Mouse (Mus musculus): Measurements from ENCODE around the gene 1700001C19Rik.

Gene 1700001C19Rik

DNA sequence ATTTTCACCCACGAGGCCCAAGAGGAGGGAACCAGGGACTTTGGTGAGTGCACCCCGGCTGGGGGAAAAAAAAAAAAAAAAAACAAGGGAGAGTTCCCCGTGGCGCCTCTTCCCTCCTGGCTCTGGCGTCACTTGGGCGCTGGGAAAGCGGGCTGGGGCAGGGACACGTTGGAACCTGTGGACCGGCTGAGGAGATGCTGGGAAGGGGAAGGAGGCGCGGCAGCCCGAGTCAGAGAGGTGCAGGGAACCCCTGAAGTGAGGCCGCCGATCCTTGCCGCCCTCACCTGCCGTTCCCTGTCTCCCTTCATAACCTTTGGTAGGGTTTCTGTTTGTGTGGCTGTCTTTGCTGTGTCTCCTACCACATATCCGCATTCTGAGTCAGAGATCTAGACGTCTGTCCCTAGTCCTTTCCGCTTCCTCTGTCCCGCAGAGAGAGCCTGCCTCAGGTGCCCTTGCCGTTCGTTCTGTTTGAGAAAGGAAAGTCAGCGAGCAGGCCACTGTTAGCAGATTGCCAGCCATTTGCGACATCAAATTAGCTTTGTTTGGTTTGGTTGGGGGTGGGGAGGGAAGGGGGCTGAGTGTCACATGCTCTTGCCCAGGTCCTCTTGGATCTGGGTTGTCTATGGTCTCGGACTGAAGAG is at the start of gene 1700001C19Rik:
1700001C19Rik (minus strand) TSS at position 470 of the 641 bp plus-strand sequence.
- in situ Hi-C loops (cut with MboI, MseI) = no loop called here

DNA sequence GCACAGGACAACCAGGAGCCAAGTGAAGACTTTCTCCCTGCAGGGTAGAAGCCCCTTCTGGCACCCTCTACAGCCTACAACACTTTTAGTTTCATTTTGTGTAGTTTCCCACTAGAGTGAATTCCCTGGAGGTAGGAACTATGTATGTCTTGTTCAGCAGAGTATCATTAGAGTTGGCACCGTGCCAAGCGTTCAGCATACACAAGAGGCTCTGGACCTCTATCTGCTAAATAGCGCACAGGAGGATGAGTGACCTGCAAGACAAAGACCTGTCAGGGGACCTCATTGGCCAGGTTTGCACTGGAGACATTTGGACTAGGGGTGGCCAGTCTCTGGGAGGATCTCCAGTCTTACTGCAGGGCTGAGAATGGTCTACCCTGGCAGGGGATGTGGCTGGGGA is 48.6 kb upstream of the 1700001C19Rik start:
- in situ Hi-C loops (cut with MboI, MseI) = no loop called here

DNA sequence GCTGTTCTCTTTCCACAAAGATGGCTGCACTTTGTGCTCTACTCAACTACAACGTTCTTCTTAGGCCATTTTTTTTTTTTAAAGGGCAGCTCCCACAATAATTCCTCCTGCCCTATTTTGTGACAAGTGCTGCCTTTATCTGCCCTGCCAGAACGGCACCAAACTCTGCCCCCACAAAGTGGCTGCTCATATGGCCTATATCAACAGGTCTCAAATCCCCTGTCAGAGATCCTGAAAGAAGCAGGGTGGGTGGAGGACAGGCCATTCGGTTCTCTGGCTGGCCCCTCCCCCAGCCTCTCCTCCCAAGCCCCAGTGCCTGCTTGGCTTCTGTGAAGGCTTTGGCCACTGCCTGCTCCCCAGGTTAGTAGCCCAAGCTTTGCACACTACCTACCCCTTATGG is 47.8 kb upstream of the 1700001C19Rik start:
- in situ Hi-C loops (cut with MboI, MseI) = no loop called here

DNA sequence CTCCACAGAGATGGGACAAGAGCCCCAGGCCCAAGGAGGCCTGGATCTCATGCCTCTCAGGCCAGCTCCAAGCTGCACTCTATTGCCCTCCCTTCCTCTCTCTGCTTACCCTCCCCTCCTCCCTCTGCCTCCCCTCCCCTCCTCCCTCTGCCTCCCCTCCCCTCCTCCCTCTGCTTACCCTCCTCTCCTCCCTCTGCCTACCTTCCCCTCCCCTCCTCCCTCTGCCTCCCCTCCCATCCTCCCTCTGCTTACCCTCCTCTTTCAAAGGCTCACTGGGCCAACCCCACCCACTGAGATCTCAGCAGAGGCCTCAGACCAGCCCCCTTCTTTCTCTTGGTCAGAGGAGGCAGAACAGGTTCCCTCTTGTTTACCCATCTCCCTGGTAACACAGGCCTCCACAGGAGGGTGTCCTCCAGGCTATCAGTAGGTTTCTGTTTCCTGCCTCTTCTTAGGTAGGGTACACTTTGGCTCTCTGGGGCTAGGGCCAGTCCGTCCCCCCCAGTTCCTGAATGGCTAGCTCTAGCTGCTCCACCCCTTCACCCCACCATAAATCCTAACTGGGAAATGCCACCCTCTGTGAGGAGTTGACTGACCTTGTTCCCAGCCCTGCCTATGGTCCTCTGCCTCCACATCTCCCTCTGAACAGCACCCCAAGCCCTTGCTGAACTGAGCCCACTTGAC is 47.2 kb upstream of the 1700001C19Rik start:
- in situ Hi-C loops (cut with MboI, MseI) = no loop called here

DNA sequence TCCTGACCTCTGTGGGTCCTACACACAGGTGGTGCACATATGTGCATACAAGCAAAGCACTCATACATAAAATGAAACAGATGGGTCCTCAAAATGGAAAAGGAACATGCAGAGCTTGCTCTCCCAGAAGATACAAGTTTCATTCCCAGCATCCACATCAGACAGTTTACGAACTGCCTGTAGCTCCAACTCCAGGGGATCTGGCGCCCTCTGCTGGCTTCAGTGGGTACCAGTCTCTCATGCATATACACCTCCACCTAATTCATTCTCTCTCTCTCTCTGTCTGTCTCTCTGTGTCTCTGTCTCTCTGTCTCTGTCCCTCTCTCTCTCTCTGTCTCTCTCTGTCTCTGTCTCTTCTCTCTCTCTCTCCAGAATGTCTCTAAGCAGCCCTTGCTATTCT is 45.2 kb upstream of the 1700001C19Rik start:
- in situ Hi-C loops (cut with MboI, MseI) = no loop called here

DNA sequence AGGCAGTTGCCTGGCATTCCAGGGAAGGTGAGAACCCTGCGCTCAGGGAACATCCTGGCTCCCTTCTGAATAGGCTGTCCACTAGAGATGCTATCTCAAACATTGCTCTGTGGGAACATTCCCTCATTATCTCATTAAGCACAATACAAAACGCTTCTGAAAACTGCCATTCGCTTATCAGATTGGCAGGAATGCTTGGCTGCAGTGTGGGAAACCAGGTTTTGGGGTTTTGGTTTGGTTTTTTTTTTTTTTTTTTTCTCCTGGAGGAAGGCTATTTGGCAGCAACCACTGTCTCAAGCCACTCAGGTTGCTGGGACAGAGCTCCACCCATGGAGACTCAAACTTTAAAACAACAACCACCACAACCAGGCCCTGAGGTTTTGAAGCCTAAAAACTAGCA is 42.7 kb upstream of the 1700001C19Rik start:
- in situ Hi-C loops (cut with MboI, MseI) = no loop called here

DNA sequence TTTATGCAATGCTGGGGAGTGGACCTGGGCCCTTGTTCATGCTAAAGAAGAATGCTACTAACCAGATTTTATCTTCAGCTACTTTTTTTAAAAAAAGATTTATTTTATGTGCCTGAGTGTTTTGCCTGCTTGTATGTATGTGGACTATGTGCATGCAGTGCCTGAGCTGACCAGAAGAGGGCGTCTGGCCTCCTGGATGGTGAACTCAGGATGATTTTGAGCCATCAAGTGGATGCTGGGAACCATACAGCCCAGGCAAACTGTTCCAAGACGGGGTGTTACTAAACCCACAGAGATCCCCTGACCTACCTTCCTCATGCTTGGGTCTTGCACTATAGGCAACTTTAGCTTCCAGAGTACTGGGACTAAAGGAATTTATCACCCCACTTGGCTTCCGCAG is 38.5 kb upstream of the 1700001C19Rik start:
- in situ Hi-C loops (cut with MboI, MseI) = no loop called here

DNA sequence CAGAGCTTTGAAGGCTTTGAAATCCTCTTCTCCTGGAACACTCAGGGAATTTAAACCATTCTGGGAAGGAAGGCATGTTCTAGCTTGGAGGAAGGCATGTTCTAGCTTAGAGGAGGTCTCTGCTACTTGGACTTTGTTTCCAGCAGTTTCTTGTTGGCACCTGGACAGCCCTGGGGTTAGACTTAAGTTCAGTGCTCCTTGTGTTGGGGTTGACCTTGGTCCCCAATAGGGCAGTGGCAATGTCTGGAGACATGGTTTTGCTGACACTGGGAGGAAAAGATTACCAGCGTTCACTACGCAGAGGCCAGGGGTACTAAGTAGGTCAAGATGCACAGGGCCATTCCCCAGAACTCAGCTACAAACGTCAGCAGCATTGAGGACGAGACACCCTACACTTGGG is 38.0 kb upstream of the 1700001C19Rik start:
- in situ Hi-C loops (cut with MboI, MseI) = no loop called here

DNA sequence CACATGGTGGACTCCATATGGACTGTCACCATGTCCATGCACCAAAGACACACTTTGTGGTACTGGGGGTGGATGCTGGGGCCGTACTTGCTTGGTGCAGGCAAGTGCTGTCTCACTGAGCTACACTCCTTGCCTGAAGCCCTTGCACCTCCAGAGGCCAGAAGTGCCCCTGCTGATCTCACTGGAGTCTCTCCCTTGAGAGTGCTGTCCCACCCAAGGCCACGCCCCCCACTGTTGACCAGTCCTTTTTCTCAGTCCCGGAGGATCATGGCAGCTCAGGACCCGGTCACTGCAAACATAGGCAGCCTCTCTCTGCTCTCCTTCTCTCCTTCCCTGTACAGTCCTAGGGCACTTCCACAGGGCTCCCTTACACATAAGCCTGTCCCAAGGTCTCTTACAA is 37.1 kb upstream of the 1700001C19Rik start:
- in situ Hi-C loops (cut with MboI, MseI) = no loop called here

DNA sequence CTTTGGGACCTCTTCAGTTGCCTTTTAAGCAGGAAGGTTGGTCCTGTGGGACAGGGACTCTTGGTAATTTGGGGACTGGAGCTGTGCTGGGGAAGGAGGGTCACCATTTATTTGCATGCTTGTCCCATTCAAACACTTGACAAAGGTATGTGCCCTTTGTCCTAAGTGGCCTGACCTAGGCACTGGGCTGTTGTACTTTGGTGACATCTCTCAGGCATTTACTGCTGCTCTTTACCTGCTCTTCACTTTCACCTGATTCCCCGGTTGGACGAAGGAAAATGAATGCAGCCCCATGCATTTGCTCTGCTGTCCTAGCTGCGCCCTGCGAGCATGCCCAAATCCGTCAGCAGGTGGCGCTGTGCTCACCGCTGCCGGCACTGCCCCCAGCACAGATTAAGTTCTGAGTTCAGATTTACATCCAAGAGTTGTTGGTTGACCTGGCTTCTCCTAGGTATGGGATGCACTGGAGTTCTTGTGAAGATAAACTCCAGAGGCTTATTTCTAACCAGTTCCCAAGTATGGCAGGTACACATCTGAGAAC is 36.3 kb upstream of the 1700001C19Rik start:
- in situ Hi-C loops (cut with MboI, MseI) = no loop called here

DNA sequence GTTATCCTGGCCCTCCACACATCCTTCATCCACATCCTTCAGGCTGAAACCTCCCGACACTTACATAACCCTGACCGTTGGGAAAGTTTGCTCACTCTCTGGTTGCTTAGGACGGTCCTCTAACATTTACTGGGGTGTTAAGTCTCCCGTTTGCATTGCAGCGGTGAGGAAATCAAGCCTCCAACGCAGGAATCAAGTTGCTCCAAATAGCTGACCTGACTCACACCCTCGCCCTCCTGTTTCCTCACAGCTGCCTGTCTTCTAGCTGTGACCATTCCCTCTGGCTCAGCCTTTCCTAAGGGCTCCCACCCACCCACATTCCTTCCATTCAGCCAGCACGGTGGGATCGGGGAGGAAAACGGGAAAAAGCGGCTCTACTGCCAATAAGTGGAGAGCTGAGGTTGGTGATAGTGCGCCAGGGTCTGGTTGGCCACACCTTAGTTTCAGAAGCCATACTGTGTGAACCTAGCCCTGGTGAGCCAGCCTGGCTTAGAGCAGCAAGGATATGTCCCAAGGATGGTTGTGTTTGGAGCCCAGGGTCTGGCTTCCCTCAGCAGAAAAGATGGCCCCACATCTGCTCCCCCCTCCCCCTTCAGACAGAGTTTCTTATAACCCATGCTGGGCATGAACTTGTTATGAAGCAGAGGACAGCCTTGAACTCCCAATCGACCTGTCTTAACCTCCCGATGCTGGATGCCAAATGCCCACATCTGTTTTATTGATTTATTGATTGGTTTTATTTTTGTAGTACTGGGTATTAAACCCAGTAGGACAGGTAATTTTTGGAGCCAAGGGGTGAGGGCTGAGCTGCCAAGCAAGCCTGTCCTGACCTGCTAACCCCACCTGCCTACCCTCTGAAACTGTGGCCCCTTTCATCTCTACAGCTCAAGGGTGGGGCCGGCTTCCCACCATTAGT is 35.5 kb upstream of the 1700001C19Rik start:
- in situ Hi-C loops (cut with MboI, MseI) = no loop called here

DNA sequence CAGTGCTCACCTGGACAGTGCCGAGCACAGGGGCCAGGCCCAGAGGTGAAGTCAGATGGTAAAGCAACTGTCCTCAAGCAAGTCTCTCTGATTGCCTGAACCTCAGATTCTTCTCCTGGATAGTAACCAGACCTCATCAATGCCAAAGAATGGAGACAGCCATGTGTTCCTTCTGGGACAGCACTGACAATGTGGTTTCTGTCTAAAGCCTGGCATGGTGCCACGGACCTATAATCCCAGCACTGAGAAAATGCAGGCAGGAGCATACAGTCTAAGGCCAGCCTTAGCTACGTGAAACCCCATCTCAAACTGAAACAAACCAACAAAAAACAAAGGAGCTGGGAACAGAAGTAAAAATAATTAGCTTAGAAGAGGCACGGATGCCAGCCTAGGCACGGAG is 33.5 kb upstream of the 1700001C19Rik start:
- in situ Hi-C loops (cut with MboI, MseI) = no loop called here

DNA sequence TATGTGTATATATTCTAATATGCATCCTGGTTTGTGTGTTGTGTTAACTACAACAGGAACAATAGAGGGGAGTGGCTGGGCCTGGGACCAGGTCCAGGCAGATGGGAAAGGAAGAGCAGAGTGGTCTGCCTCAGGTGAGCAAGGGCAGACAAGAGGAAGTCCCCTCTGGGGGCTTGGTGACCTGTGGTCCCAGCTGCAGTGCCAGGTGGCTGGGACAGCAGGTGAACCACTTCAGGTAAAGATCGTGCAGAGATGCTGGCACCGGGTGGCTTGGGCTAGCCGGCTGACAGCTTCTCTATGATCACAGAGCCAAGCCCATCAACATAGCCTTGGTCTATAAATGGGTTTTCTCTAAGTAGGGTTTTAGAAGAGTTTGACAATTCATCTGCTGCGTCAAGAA is 32.9 kb upstream of the 1700001C19Rik start:
- in situ Hi-C loops (cut with MboI, MseI) = no loop called here

DNA sequence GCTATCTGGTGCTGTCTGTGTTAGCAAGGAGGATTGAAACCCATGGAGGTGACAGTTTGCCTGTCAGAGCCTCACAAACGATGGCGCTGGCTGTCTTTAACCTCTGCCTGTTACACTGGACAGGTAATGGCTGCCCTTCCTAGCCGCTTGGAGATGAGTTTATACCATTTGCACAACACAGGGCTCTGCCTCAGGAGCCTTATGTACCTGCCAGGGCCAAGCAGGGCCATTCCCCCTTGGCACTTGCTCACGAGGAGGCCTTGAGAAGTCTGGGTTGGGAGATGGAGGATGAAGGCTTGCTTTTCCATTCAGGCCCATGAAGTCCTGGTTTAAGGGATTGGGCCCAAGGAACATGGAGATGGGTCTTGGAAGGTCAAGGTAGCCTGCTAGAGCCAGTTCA is 32.5 kb upstream of the 1700001C19Rik start:
- in situ Hi-C loops (cut with MboI, MseI) = loop anchor here (5.0 kb wide), 1 partner anchor 62 kb away; no protein-coding TSS in a partner anchor

DNA sequence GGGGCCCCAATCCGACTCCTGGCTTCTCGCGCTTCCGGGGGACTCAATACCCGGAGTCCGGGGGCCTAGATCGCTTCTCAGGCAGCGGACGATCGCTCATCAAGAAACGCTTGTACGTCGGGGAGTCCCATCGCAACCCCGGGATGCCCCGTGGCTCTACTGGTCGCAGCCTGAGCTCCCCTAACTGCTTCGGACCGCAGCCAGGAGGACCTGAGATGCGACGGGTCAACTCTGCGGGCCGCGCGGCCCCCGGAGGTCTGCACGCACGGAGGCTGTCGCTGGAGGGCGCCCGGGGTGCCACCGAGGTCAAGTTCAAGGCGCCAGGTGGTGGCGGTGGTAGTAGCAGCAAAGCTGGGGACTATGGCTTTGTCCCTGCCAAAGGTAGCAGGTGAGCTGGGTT is 31.3 kb upstream of the 1700001C19Rik start:
- in situ Hi-C loops (cut with MboI, MseI) = loop anchor here (5.0 kb wide), 1 partner anchor 61 kb away; no protein-coding TSS in a partner anchor

DNA sequence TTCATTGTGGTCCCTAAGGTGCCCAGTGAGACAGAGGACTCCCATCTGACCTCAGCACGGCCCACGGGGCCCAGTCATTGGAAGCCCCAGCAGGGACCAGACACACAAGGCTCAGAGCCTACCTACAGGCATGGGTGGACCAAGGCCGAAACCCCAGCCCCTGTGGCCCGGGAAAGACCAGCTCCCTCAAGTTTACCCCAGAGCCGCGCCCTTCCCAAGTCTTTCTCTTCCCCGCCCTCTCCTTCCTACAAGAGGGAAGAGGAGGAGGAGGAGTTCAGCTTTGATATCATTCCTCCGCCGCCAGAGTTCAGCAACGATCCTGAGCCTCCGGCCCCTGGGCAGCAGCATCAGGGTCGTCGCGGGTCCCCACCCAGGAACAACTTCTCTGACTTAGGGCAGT is 30.9 kb upstream of the 1700001C19Rik start:
- in situ Hi-C loops (cut with MboI, MseI) = loop anchor here (5.0 kb wide), 1 partner anchor 61 kb away; no protein-coding TSS in a partner anchor

DNA sequence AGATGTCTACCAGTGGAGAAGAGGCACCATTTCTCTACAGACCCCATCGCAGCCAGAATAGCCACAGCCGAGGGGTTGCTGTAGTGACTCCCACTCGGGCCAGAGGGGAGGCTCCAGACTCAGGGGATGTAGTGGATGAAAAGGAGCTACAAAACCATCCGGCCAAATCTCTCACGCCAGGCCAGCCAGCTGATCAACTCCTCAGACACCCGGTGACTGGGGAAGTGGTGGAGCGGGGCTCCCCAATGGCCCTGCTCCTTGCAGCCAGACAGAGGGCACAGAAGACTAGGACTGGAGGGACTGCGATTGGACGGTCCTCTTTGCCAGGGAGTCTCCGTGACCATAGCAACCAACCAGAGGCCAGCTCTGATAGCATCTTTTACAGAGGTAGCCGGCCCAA is 30.5 kb upstream of the 1700001C19Rik start:
- in situ Hi-C loops (cut with MboI, MseI) = loop anchor here (5.0 kb wide), 1 partner anchor 60 kb away; no protein-coding TSS in a partner anchor

DNA sequence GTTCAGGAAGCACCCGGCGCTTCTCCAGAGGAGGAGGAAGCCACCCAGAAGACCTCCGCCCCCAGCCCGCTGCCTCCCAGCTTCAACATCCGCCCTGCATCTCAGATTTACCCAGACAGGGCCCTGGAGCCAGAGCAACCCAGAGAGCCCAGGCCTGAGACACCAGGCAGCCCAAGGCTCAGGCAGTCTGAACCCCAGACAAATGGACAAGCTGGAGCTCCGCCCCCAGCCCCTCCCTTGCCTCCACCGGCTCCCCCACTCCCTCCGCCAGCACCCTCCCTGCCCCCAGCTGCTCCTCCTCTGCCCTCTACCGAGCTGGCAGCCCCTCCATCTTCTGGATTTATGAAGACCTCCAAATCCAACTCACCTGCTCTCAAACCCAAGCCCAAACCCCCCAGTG is 29.1 kb upstream of the 1700001C19Rik start:
- in situ Hi-C loops (cut with MboI, MseI) = loop anchor here (5.0 kb wide), 1 partner anchor 59 kb away; no protein-coding TSS in a partner anchor

DNA sequence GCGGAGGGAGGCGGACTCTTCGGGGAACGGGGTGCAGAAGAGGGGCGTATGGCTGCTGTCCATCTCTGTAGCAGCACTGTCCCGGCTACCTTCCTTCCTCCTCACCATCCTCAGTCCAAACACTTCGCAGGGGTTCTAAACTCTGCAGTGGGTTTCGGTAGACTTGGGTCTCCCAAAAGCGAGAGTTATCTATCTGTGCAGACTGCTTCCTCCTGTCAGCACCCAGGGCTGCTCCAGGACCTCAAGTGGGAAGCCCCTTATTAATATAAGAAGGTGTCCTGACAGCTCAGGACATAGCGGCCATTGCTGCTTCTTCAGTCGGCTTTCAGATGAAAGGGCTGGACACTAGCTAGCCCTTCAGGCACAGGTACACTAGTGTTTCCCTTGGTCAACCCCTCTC is 27.8 kb upstream of the 1700001C19Rik start:
- in situ Hi-C loops (cut with MboI, MseI) = loop anchor here (5.0 kb wide), 1 partner anchor 58 kb away; no protein-coding TSS in a partner anchor

DNA sequence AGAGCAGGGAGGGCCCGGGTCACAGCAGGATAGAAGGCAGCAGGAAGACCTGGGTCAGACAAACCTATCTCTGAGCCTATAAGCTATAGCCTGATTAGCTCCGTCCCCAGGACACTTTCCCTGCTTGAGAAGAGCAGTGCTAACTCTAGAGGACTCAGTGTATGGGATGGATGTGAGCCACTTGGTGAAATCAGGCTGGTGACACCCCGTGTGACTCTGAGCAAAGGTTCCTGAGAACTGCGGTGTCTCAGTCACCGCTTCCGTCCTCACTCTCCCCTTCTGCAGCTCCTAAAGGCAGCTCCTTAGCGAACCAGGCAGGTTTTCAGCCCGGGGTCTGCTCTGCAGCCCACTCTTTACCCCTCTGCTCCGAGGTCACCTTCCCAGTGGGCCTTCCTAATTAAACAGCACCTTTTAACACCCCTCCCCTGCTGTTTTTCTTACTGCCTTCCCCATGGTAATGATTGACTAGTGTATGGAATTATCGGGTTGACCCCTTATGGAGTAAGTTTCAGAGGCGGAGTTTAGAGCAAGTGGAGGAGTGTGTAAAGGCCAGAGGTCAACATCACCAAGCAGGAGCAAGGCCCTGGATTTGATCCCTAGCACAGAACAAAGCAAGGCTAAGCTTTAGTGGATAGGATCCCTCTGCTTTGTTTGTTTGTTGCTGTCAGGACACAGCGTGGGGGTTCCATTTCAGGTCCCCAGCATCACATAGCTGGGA is 27.2 kb upstream of the 1700001C19Rik start:
- in situ Hi-C loops (cut with MboI, MseI) = no loop called here

DNA sequence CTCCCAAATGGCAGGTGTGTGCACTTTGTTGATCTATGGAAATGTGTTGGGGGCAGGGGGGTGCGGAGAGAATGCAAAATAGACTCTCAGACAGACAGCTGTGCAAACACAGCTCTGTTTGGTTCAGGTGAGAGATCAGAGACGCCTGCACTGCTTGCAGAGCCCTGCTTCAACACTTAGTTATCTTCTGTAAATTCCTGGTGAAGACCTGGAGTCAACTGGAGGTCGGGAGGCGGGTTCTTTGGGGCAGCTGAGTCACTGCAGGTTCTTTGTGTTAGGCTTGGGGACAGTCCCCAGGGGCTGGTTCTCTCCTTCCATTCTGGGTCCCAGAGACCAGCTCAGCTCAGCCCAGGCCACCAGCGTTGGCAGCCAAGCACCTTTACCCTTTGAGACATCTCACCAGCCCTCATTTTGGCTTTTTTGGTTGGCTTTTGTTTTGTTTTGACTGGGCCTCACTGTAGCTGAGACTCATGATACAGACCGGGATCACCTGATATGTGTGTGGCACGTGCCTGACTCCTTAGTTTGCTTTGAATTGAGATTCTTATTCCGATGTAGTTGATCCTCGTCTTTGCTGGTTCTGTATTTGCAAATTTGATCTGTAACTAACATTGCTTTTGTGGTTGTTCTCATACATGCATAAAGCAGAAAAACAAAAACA is 25.7 kb upstream of the 1700001C19Rik start:
- in situ Hi-C loops (cut with MboI, MseI) = no loop called here

All from regulatory T cell (primary cell).